8 mouse cellular contexts compared by ENCODE assay signal in genomic region chr4:143299325-143300070, GRCm38 (mm10). TPM values are rescaled to one million over a fixed set of nuclear protein-coding genes. Genes with fewer than 3 reads are reported as not detected.
DNase-seq lines count a peak whose midpoint lies in the region; ATAC-seq and TF ChIP-seq lines count a peak whose summit lies in the region.

TSS of gene Pdpn (minus strand) at chr4:143299564.

- no peak for DNase-seq in ES-E14 (ENCODE audit: low read depth, low spot score)
- DNase-seq in cerebellum, postnatal 4 days (ENCODE audit: low spot score in 2 of 2) = peak; percentile 26 to 55
- DNase-seq in gastrocnemius, postnatal 25 days = peak; percentile 71
- peak; percentile 83 for DNase-seq in hindbrain, postnatal 0 days (ENCODE audit: low spot score)
- peak; percentile 83 for DNase-seq in left cerebral cortex, postnatal 4 days
- peak; percentile 96 for DNase-seq in midbrain, embryonic 11.5 days (ENCODE audit: low spot score, missing footprints)
- DNase-seq in c-Kit-positive CD71-positive TER-119-positive erythroid progenitor cells, embryonic 14.5 days (ENCODE audit: low spot score) = no peak

- peaks cover 3% of the 10 kb centered on the region; the same call in 1 of the 2 replicates for H3K27me3 ChIP-seq in hindbrain, postnatal 0 days (ENCODE audit: insufficient read depth, low read length)
- no peaks in the 10 kb centered on the region for H3K27me3 ChIP-seq in midbrain, embryonic 11.5 days (ENCODE audit: control insufficient read depth, insufficient read depth, low read length)
- no peaks in the 10 kb centered on the region for H3K27me3 ChIP-seq in stomach, embryonic 14.5 days (ENCODE audit: control insufficient read depth, insufficient read depth, low read length)

- no peak for TF ChIP-seq CTCF in hindbrain, postnatal 0 days (IDR thresholded peaks at IDR 0.05; ENCODE audit: low read depth)

- peak within 1 kb of the TSS; percentile 69 for H3K4me3 ChIP-seq in ES-E14 (ENCODE audit: insufficient read depth in 1 of 2, low read depth in 1 of 2, low read length in 2 of 2, poor library complexity in 1 of 2, severe bottlenecking in 1 of 2)
- peak within 1 kb of the TSS; percentile 35 for H3K4me3 ChIP-seq in hindbrain, postnatal 0 days (ENCODE audit: low read length)
- H3K4me3 ChIP-seq in midbrain, embryonic 11.5 days (ENCODE audit: low read depth, low read length) = peak within 1 kb of the TSS; percentile 49
- peak within 1 kb of the TSS; percentile 36 for H3K4me3 ChIP-seq in stomach, embryonic 14.5 days (ENCODE audit: low read depth, low read length)

- WGBS in hindbrain, postnatal 0 days = 2% methylated on average over 31 of the region's 31 CpGs
- under 1% methylated on average over 31 of the region's 31 CpGs for WGBS in midbrain, embryonic 11.5 days
- WGBS in stomach, embryonic 14.5 days = 2% methylated on average over 31 of the region's 31 CpGs

- peaks cover 15 to 45% of the 10 kb centered on the region in 2 experiments; a peak in 3 of 4 replicates for H3K4me1 ChIP-seq in ES-E14 (ENCODE audit: control insufficient read depth in 2 of 2, insufficient read depth in 2 of 2, low read length in 2 of 2, poor library complexity in 1 of 2)
- peaks cover 10% of the 10 kb centered on the region; the same call in 1 of the 2 replicates for H3K4me1 ChIP-seq in hindbrain, postnatal 0 days (ENCODE audit: insufficient read depth, low read length)
- peaks cover 20% of the 10 kb centered on the region; the same call in 1 of the 2 replicates for H3K4me1 ChIP-seq in midbrain, embryonic 11.5 days (ENCODE audit: control insufficient read depth, insufficient read depth, low read length)
- peaks cover 12% of the 10 kb centered on the region for H3K4me1 ChIP-seq in stomach, embryonic 14.5 days (ENCODE audit: control insufficient read depth, insufficient read depth, low read length)

- H3K4me2 ChIP-seq in hindbrain, postnatal 0 days (ENCODE audit: low read depth, low read length) = peak within 1 kb of the TSS; percentile 63
- peak within 1 kb of the TSS; percentile 70 for H3K4me2 ChIP-seq in midbrain, embryonic 11.5 days
- peak within 1 kb of the TSS; percentile 75 for H3K4me2 ChIP-seq in stomach, embryonic 14.5 days (replicated peaks; ENCODE audit: low read depth, low read length)

- H3K36me3 ChIP-seq in ES-E14 (ENCODE audit: control insufficient read depth, insufficient read depth, low read length, poor library complexity, severe bottlenecking) = no peaks in the 10 kb centered on the region; the same call in 1 of the 2 replicates
- no peaks in the 10 kb centered on the region for H3K36me3 ChIP-seq in hindbrain, postnatal 0 days (ENCODE audit: insufficient read depth, low read length)
- H3K36me3 ChIP-seq in midbrain, embryonic 11.5 days (ENCODE audit: control insufficient read depth, insufficient read depth, low read length) = no peaks in the 10 kb centered on the region
- H3K36me3 ChIP-seq in stomach, embryonic 14.5 days (ENCODE audit: control insufficient read depth, insufficient read depth, low read length) = no peaks in the 10 kb centered on the region

- ATAC-seq in hindbrain, postnatal 0 days = peak; percentile 78
- ATAC-seq in midbrain, embryonic 11.5 days (ENCODE audit: low FRiP score) = peak; percentile 80
- peak; percentile 54; the same call in 1 of the 2 replicates for ATAC-seq in stomach, embryonic 14.5 days (ENCODE audit: insufficient number of reproducible peaks, insufficient read depth, low FRiP score, low read depth)

- in situ Hi-C loops in ES-E14 (cut with MboI; ENCODE audit: low sequenced_read_pairs in 2 of 2, unreplicated experiment in 2 of 2) = no loop called here

- intact Hi-C loops in left cerebral cortex, postnatal 4 days (cut with DNase I) = loop anchor here (10.0 kb wide), 1 partner anchor 1145 kb away; no protein-coding TSS in a partner anchor

- H3K27ac ChIP-seq in ES-E14 (ENCODE audit: insufficient read depth, low read depth, low read length, poor library complexity, severe bottlenecking) = no peak within 1 kb of the TSS; the same call in 1 of the 2 replicates
- H3K27ac ChIP-seq in hindbrain, postnatal 0 days = peak within 1 kb of the TSS; percentile 67
- no peak within 1 kb of the TSS for H3K27ac ChIP-seq in midbrain, embryonic 11.5 days (ENCODE audit: low read depth, low read length)
- no peak within 1 kb of the TSS for H3K27ac ChIP-seq in stomach, embryonic 14.5 days (ENCODE audit: low read length)

- peak within 1 kb of the TSS; percentile 75 for H3K9ac ChIP-seq in ES-E14 (ENCODE audit: insufficient read depth, low read depth, low read length, poor library complexity, severe bottlenecking)
- peak within 1 kb of the TSS; percentile 31; the same call in 1 of the 2 replicates for H3K9ac ChIP-seq in hindbrain, postnatal 0 days (replicated peaks; ENCODE audit: low read length)
- peak within 1 kb of the TSS; percentile 76 for H3K9ac ChIP-seq in midbrain, embryonic 11.5 days (ENCODE audit: low read length)
- peak within 1 kb of the TSS; percentile 18; the same call in 1 of the 2 replicates for H3K9ac ChIP-seq in stomach, embryonic 14.5 days (replicated peaks; ENCODE audit: low read depth, low read length)

- H3K9me3 ChIP-seq in ES-E14 (ENCODE audit: control insufficient read depth, insufficient read depth, low read depth, low read length) = no peaks in the 10 kb centered on the region
- H3K9me3 ChIP-seq in hindbrain, postnatal 0 days (ENCODE audit: low read length) = no peaks in the 10 kb centered on the region
- no peaks in the 10 kb centered on the region for H3K9me3 ChIP-seq in midbrain, embryonic 11.5 days (ENCODE audit: control insufficient read depth, low read length)
- H3K9me3 ChIP-seq in stomach, embryonic 14.5 days (ENCODE audit: control insufficient read depth, low read depth, low read length) = no peaks in the 10 kb centered on the region

TF ChIP-seq in ES-E14, 5 proteins besides CTCF, POLR2A, EP300 and RAD21:
- TF ChIP-seq CHD2 (IDR thresholded peaks at IDR 0.05; ENCODE audit: low read depth, low read length) (no peak), HCFC1 (IDR thresholded peaks at IDR 0.05; ENCODE audit: borderline replicate concordance, insufficient read depth, low read length) (no peak), MAFK (IDR thresholded peaks at IDR 0.05; ENCODE audit: insufficient read depth, low read depth, low read length) (no peak), ZC3H11A (IDR thresholded peaks at IDR 0.05; ENCODE audit: borderline replicate concordance, low read depth, low read length) (no peak), ZNF384 (IDR thresholded peaks at IDR 0.05; ENCODE audit: low read depth, low read length) (peak; percentile 68)

RNA-seq across cellular contexts. Expression of gene Pdpn, which starts in this region (rescaled TPM):
- total RNA-seq in ES-E14 (2012; rRNA removed) = 21.7 and 27.4 TPM in 2 replicates
- 10 to 100 TPM in 1 of 2 experiments, 1 to 10 TPM in 1; 9.5 to 11.5 TPM for total RNA-seq in gastrocnemius, postnatal 25 days (2021)
- 31.8 and 56.8 TPM in 2 replicates for total RNA-seq in hindbrain, postnatal 0 days (2014; rRNA removed)
- 45.5 and 51.4 TPM in 2 replicates for polyA plus RNA-seq in hindbrain, postnatal 0 days (2015; fragmentation: Nextera tagmentation; extraction: Ambion mirVana)
- 10 to 100 TPM; 14.6 to 15.8 TPM for total RNA-seq in left cerebral cortex, postnatal 4 days (2021)
- polyA plus RNA-seq in midbrain, embryonic 11.5 days (2014; fragmentation: Nextera tagmentation; extraction: Ambion mirVana) = 119 and 125 TPM in 2 replicates
- polyA plus RNA-seq in stomach, embryonic 14.5 days (2014; fragmentation: Nextera tagmentation; extraction: Ambion mirVana) = 35.4 and 41.3 TPM in 2 replicates

Comparison
In these comparisons a context has a peak if more than half of its experiments do, and no peak if none do; other contexts are left out.
1. DNase-seq: peak in cerebellum, postnatal 4 days (2 of 2), gastrocnemius, postnatal 25 days (single experiment), hindbrain, postnatal 0 days (single experiment), left cerebral cortex, postnatal 4 days (single experiment) and midbrain, embryonic 11.5 days (single experiment); none in ES-E14 (single experiment) and c-Kit-positive CD71-positive TER-119-positive erythroid progenitor cells, embryonic 14.5 days (single experiment).
2. H3K9ac ChIP-seq: peak in every context shown above with its lines; median percentile 76 in midbrain, embryonic 11.5 days; 75 in ES-E14; 31 in hindbrain, postnatal 0 days; 18 in stomach, embryonic 14.5 days.
3. Peak in every context shown above with its lines, with median percentiles within 50 percentile points of each other: H3K4me3 ChIP-seq, ATAC-seq and H3K4me2 ChIP-seq.